Mouse (Mus musculus): ENCODE data around the gene Phldb1. TPM values are rescaled to one million over a fixed set of nuclear protein-coding genes. Genes with fewer than 3 reads are reported as not detected.
A peak's percentile ranks its signal among the peaks of the same experiment; 100 is the strongest.

The Phldb1 gene
- total RNA-seq, 1 experiment from 2014 or later: 3.1 TPM

- no peak for ATAC-seq (replicated peaks; ENCODE audit: insufficient number of reproducible peaks, low FRiP score, low TSS enrichment, poor library complexity, severe bottlenecking)
These were observed 19.2 kb downstream of the Phldb1 start for GRCm38 (mm10) chr9:44715705-44716362.

DNA sequence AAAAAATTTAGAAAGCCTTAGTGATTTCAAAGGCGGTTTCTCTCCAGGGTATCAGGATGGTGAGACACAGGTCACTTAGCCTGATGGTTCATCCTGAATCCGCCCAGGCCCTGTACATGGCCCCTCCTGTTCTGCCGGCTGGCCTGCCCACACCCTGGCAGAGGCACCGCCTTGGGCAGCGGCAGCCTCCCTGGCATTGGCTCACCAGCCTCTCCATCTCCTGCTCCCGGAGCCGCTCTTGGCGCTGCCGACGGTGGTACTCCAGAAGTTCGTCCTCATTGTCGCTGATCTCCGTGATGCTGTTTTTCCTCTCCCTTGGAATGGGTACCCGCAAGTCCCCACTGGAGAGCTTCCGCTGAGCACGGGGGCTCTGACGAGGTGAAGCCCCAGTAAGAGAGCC, 19.9 kb downstream of the Phldb1 start:
- no peak for ATAC-seq (replicated peaks; ENCODE audit: insufficient number of reproducible peaks, low FRiP score, low TSS enrichment, poor library complexity, severe bottlenecking)

GRCm38 (mm10) chr9:44713574-44713973, 21.4 kb downstream of the Phldb1 start:
- no peak for ATAC-seq (replicated peaks; ENCODE audit: insufficient number of reproducible peaks, low FRiP score, low TSS enrichment, poor library complexity, severe bottlenecking)

GRCm38 (mm10) chr9:44713080-44713479, 21.9 kb downstream of the Phldb1 start:
- no peak for ATAC-seq (replicated peaks; ENCODE audit: insufficient number of reproducible peaks, low FRiP score, low TSS enrichment, poor library complexity, severe bottlenecking)

DNA sequence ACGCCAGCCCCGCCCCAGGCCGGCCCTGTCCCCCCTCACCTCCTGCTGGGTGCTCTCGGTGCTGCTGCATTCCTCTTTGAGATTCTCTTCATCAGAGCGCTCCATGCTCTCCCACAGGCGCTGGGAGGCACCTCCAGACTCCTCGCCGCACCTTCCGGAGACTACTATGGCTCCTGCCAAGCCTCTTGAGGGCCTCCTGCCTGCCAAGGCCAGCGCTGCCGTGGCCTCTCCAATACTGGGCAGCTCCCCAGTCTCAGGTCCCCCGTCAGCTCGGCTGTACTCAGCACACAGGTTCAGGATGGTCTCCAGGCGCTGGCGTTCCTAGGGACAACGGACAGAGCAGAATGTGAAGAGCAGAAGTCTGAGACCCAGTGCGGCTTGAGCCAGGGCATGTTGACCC, 23.4 kb downstream of the Phldb1 start:
- ATAC-seq (replicated peaks; ENCODE audit: insufficient number of reproducible peaks, low FRiP score, low TSS enrichment, poor library complexity, severe bottlenecking): no peak

DNA sequence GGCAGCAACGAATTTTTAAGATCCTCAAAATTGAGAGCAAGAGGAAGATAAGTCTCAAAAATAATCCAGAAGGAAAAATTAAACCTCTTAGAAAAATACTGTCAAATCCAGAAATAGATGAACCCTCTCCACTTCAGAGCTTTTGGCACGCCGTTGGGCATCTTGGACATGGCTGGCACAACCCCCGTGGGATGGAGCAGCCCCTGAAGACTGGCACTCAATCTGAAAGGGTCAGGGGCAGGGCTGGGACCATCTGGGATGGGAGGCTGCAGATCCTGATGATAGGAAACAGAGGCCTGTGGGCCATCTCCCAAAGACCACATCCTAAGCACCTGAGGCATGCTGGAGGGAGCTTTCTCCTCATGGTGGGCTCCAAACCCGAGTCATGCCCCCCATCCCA, 24.8 kb downstream of the Phldb1 start:
- no peak for ATAC-seq (replicated peaks; ENCODE audit: insufficient number of reproducible peaks, low FRiP score, low TSS enrichment, poor library complexity, severe bottlenecking)

DNA sequence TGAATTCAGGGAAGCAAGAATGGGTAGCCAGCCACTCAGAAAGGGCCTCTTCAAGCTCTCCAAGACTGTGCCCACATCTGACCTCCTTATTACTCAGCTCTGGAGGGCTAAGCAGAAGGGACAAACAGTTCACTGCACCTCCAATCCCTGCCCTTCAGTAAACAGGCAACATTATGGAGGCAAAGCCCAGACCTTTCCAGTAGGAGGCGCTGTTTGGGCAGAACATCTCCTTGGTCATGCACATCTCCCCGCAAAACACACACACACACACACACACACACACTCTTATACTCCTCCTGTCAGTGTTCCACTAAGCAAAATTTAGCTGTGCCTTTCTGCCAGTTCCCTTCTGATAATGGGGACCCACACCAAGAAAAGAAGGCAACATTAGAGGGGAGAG, 25.4 kb downstream of the Phldb1 start:
- no peak for ATAC-seq (replicated peaks; ENCODE audit: insufficient number of reproducible peaks, low FRiP score, low TSS enrichment, poor library complexity, severe bottlenecking)

- ATAC-seq (replicated peaks; ENCODE audit: insufficient number of reproducible peaks, low FRiP score, low TSS enrichment, poor library complexity, severe bottlenecking): no peak
These were observed 26.1 kb downstream of the Phldb1 start for GRCm38 (mm10) chr9:44708925-44709324.

GRCm38 (mm10) chr9:44708429-44708765, 26.6 kb downstream of the Phldb1 start:
- ATAC-seq (replicated peaks; ENCODE audit: insufficient number of reproducible peaks, low FRiP score, low TSS enrichment, poor library complexity, severe bottlenecking): no peak

DNA sequence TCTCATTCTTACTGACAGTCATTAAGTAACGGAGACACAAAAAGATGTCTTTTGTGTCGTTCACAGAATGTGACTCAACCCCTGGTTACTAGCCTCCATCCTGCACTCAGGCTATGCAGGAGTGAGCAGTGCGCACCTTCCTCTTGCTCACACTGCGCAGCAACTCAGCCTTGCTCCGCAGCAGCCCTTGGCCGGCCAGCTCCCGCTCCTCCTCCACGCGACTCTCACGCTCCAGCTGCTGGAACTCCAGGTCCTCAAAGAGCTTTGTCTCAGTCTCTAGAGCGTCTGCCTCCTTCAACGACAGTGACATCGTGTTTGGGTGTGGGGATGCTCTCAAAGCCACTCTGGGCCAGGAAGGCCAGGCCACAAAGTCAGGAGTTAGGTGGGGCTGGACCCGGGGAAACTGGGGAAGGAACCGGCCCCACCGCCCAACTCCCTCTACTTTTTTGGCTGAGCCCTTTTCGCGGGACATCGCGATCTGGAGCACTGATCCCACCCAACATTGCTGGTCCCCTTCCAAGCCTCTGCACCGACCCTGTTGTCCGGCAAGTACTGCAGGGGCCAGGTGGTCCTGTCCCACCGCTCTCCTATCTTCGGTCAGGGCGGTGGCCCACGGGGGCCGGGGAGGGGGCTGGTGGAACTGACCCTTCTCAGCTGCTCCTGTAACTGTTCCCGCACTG, 27.1 kb downstream of the Phldb1 start:
- no peak for ATAC-seq (replicated peaks; ENCODE audit: insufficient number of reproducible peaks, low FRiP score, low TSS enrichment, poor library complexity, severe bottlenecking)

GRCm38 (mm10) chr9:44699730-44700129, 35.3 kb downstream of the Phldb1 start:
- no peak for ATAC-seq (replicated peaks; ENCODE audit: insufficient number of reproducible peaks, low FRiP score, low TSS enrichment, poor library complexity, severe bottlenecking)

- ATAC-seq (replicated peaks; ENCODE audit: insufficient number of reproducible peaks, low FRiP score, low TSS enrichment, poor library complexity, severe bottlenecking): no peak
These were observed 35.8 kb downstream of the Phldb1 start for GRCm38 (mm10) chr9:44699196-44699595.

GRCm38 (mm10) chr9:44697866-44698265, 37.1 kb downstream of the Phldb1 start:
- ATAC-seq (replicated peaks; ENCODE audit: insufficient number of reproducible peaks, low FRiP score, low TSS enrichment, poor library complexity, severe bottlenecking): no peak

DNA sequence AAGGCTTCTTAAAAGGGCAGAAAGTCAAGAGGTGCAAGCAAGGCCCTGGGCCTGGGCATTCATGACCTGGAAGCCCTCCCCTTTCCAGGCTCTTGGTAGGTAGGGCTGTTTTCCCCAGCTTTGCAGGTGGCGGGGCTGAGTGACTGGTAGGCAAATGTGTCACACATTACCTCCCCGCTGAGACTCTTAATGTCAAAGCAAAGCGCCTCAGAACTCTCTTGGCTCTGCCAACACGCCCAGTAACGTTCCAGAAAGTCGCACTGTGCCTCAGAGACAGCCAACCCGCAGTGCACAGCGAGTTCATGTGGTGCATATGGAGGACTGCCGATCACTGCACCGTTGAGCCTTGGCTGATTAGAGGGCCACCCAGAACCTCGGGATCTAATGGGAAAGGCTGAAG, 41.9 kb downstream of the Phldb1 start:
- no peak for ATAC-seq (replicated peaks; ENCODE audit: insufficient number of reproducible peaks, low FRiP score, low TSS enrichment, poor library complexity, severe bottlenecking)

- ATAC-seq (replicated peaks; ENCODE audit: insufficient number of reproducible peaks, low FRiP score, low TSS enrichment, poor library complexity, severe bottlenecking): no peak; the same call in 1 of the 2 replicates
These were observed 43.1 kb downstream of the Phldb1 start for GRCm38 (mm10) chr9:44691671-44692520.

- ATAC-seq (replicated peaks; ENCODE audit: insufficient number of reproducible peaks, low FRiP score, low TSS enrichment, poor library complexity, severe bottlenecking): no peak
These were observed 44.4 kb downstream of the Phldb1 start for GRCm38 (mm10) chr9:44690641-44691040.

- no peak for ATAC-seq (replicated peaks; ENCODE audit: insufficient number of reproducible peaks, low FRiP score, low TSS enrichment, poor library complexity, severe bottlenecking)
These were observed 47.0 kb downstream of the Phldb1 start for GRCm38 (mm10) chr9:44688013-44688412.

- ATAC-seq (replicated peaks; ENCODE audit: insufficient number of reproducible peaks, low FRiP score, low TSS enrichment, poor library complexity, severe bottlenecking): no peak
These were observed 48.4 kb downstream of the Phldb1 start for GRCm38 (mm10) chr9:44686638-44687037.

- ATAC-seq (replicated peaks; ENCODE audit: insufficient number of reproducible peaks, low FRiP score, low TSS enrichment, poor library complexity, severe bottlenecking): peak; percentile 68
These were observed 49.4 kb downstream of the Phldb1 start for GRCm38 (mm10) chr9:44685346-44686330.
